Mouse (Mus musculus) retina, postnatal 7 days (tissue): ENCODE measurements around the gene Myo5c.

Source experiments
- DNase-seq: peaks from one replicate; pipeline ENCODE4 v3.0.0-alpha.2; 2012; ENCODE audit warnings: low read depth, low spot score

The Myo5c gene

GRCm38 (mm10) chr9:75275051-75275450, 43.2 kb downstream of the Myo5c start:
- no peak for DNase-seq

GRCm38 (mm10) chr9:75280814-75281213, 49.0 kb downstream of the Myo5c start:
- DNase-seq: no peak

GRCm38 (mm10) chr9:75282179-75282578, 50.4 kb downstream of the Myo5c start:
- DNase-seq: no peak

GRCm38 (mm10) chr9:75282830-75283229, 51.0 kb downstream of the Myo5c start:
- peak; percentile 60 for DNase-seq

GRCm38 (mm10) chr9:75283636-75284035, 51.8 kb downstream of the Myo5c start:
- DNase-seq: no peak

- no peak for DNase-seq
Measured at GRCm38 (mm10) chr9:75285363-75285762, 53.5 kb downstream of the Myo5c start.

GRCm38 (mm10) chr9:75287636-75288035, 55.8 kb downstream of the Myo5c start:
- no peak for DNase-seq

GRCm38 (mm10) chr9:75289545-75289944, 57.7 kb downstream of the Myo5c start:
- DNase-seq: no peak

- DNase-seq: no peak
Measured at GRCm38 (mm10) chr9:75299342-75299741, 67.5 kb downstream of the Myo5c start.

- DNase-seq: no peak
Measured at GRCm38 (mm10) chr9:75303033-75303432, 71.2 kb downstream of the Myo5c start.

- DNase-seq: no peak
Measured at GRCm38 (mm10) chr9:75303701-75304261, 72.0 kb downstream of the Myo5c start.

- DNase-seq: no peak
Measured at GRCm38 (mm10) chr9:75304286-75304685, 72.5 kb downstream of the Myo5c start.

GRCm38 (mm10) chr9:75306126-75306898, 74.5 kb downstream of the Myo5c start, which contains the start of gene Gnb5:
Gnb5 (plus strand) TSS chr9:75306288.
- DNase-seq: no peak

GRCm38 (mm10) chr9:75307015-75307414, 75.2 kb downstream of the Myo5c start:
- no peak for DNase-seq

- DNase-seq: no peak
Measured at GRCm38 (mm10) chr9:75308621-75309020, 76.8 kb downstream of the Myo5c start.

- DNase-seq: peak; percentile 81
Measured at GRCm38 (mm10) chr9:75312008-75312407, 80.2 kb downstream of the Myo5c start.

GRCm38 (mm10) chr9:75313138-75313831, 81.5 kb downstream of the Myo5c start:
- DNase-seq: no peak

GRCm38 (mm10) chr9:75313832-75314516, 82.2 kb downstream of the Myo5c start:
- DNase-seq: peak; percentile 55

- DNase-seq: no peak
Measured at GRCm38 (mm10) chr9:75314517-75315105, 82.8 kb downstream of the Myo5c start.

GRCm38 (mm10) chr9:75315238-75315637, 83.4 kb downstream of the Myo5c start:
- no peak for DNase-seq

- no peak for DNase-seq
Measured at GRCm38 (mm10) chr9:75316771-75317170, 85.0 kb downstream of the Myo5c start.

GRCm38 (mm10) chr9:75318196-75318595, 86.4 kb downstream of the Myo5c start:
- DNase-seq: no peak
